Mouse (Mus musculus): ENCODE measurements around the gene Lgi4.

GRCm38 (mm10) chr7:31097583-31098248, 38.6 kb downstream of the Lgi4 start:
- TF ChIP-seq POLR2A (IDR thresholded peaks at IDR 0.05; ENCODE audit: low read depth, low read length) (no peak), CTCF (IDR thresholded peaks at IDR 0.05; ENCODE audit: extremely low read depth, insufficient read length, insufficient replicate concordance, low read depth, low read length) (peak; percentile 94)

Data from small intestine, adult 2 months (tissue).